Mouse (Mus musculus) liver, embryonic 13.5 days (tissue): ENCODE data around the gene Slc12a6. TPM values are rescaled to one million over a fixed set of nuclear protein-coding genes. Genes with fewer than 3 reads are reported as not detected.
A peak's percentile ranks its signal among the peaks of the same experiment; 100 is the strongest.

Source experiments
- ATAC-seq: fragments of 200-750 bp; cut with Nextera tagmentation; 2 replicates; pipeline ENCODE4 v1.8.0; 2017; ENCODE audit warnings: low read depth, mild to moderate bottlenecking, moderate number of reproducible peaks, moderate library complexity
- DNase-seq: peaks from one replicate; pipeline ENCODE4 v3.0.0; 2022
- H3K27ac ChIP-seq: fragments of 300-500 bp; sonication (generic); 2 replicates; pipeline ENCODE4 v1.5.1; 2015; ENCODE audit warnings: moderate library complexity, mild to moderate bottlenecking, inconsistent platforms
- H3K27me3 ChIP-seq: fragments of 300-500 bp; sonication (generic); 2 replicates; pipeline ENCODE4 v1.6.1; 2015; ENCODE audit warnings: mild to moderate bottlenecking, inconsistent platforms
- H3K36me3 ChIP-seq: fragments of 300-500 bp; sonication (generic); 2 replicates; pipeline ENCODE4 v1.6.1; 2015; ENCODE audit warnings: mild to moderate bottlenecking, inconsistent platforms
- H3K4me1 ChIP-seq: fragments of 300-500 bp; sonication (generic); replicated peaks from 2 replicates; pipeline ENCODE4 v1.6.1; 2015; ENCODE audit warnings: inconsistent platforms
- H3K4me2 ChIP-seq: fragments of 300-500 bp; sonication (generic); 2 replicates; pipeline ENCODE4 v1.6.1; 2015; ENCODE audit warnings: inconsistent platforms, mild to moderate bottlenecking, moderate library complexity
- H3K4me3 ChIP-seq: fragments of 300-500 bp; sonication (generic); replicated peaks from 2 replicates; pipeline ENCODE4 v1.5.1; 2015; ENCODE audit warnings: mild to moderate bottlenecking, inconsistent platforms
- H3K9ac ChIP-seq: fragments of 300-500 bp; sonication (generic); 2 replicates; pipeline ENCODE4 v1.6.1; 2015; ENCODE audit warnings: mild to moderate bottlenecking, inconsistent platforms
- H3K9me3 ChIP-seq: fragments of 300-500 bp; sonication (generic); replicated peaks from 2 replicates; pipeline ENCODE4 v1.6.1; 2016; ENCODE audit warnings: inconsistent platforms
- WGBS: fragments of 180-500 bp; shearing (Covaris S2); methylation state at CpG from one replicate; pipeline ENCODE4 v1.1.7; 2015; ENCODE audit not compliant: insufficient replicate concordance; 5-methylcytosine and 5-hydroxymethylcytosine counted together
- polyA plus RNA-seq: library from polyadenylated mRNA; unstranded; fragments of >200 nt; fragmentation: Nextera tagmentation; extraction: Ambion mirVana; gene quantifications from 2 replicates; pipeline ENCODE4 v1.2.1, GENCODE M21; 2015

Gene Slc12a6
- polyA plus RNA-seq, 1 experiment from 2014 or later = 3.6 TPM

DNA sequence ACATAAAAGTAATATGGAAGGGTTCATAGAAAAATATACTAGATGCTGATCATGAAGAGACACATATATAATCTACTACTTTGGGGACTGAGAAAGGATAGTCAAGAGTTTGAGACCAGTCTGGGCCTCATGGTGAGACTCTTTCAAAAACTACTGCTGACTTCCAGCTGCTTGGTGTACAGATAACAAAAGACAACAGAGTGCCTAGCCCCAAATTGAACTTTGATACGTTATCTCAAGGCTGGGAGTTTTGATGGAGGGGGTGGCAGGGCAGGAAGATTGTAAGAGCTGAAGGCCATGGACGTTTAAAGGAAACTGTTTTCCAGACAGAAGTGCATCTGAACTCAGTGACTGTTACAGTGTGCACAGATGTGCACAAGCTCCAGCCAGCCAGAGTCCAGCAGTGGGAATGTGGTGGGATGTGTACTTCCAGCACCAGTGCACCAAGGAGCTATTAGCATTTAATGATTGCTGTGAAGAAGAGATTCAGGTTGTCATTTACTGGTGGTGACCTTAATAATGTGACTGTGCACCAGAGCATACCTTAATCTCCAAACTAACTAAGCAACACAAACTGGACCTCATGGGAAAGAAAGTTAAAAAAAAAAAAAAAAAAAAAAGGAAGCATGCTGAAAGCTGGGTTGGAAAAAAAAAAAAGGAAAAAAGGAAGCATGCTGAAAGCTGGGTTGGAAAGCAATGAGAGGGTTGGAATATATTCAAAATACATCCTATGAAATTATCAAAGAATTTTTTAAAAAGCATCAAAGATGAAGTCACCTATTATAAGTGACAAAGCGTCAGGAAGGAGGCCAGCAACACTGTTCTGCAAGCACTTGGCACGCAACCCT is 66.7 kb downstream of the Slc12a6 start:
- Histone ChIP-seq H3K27ac (no peak overlapping the region), H3K27me3 (no peaks in the 10 kb centered on the region), H3K4me2 (peak overlapping the region; percentile 7; the same call in 1 of the 2 replicates), H3K36me3 (peaks cover 27% of the 10 kb centered on the region), H3K9ac (peak overlapping the region; percentile 16; the same call in 1 of the 2 replicates), H3K4me3 (no peak overlapping the region), H3K9me3 (no peaks in the 10 kb centered on the region), H3K4me1 (peaks cover 43% of the 10 kb centered on the region)
- DNase-seq = peak; percentile 11
- peak; percentile 63 for ATAC-seq
- WGBS = 39% methylated on average over 4 of the region's 4 CpGs

DNA sequence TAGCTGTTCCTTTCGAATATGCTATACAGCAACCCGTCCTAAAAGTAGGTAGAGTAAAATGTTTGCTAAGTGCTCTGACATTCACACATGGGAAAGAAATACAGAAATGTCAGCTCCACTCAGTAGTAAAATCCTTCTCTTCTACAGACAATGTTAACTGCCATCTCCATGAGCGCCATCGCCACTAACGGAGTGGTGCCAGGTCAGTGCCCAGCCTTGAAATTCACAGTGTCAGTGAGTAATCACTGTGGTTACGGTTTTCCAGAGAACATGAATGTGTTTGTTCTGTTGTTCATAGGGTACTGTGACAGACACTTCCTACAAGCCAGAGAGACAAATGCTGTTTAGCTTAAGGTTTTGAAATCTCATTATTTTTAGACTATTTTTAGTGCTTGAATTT is 71.6 kb downstream of the Slc12a6 start:
- H3K27ac ChIP-seq = no peak overlapping the region
- ATAC-seq (no peak), DNase-seq (no peak)
- H3K4me1 ChIP-seq = peaks cover 7% of the 10 kb centered on the region
- H3K9me3 ChIP-seq = no peaks in the 10 kb centered on the region
- H3K27me3 ChIP-seq = no peaks in the 10 kb centered on the region
- no peak overlapping the region for H3K9ac ChIP-seq
- peaks cover 46% of the 10 kb centered on the region for H3K36me3 ChIP-seq
- no peak overlapping the region for H3K4me3 ChIP-seq
- H3K4me2 ChIP-seq = no peak overlapping the region
- 89% methylated on average over 6 of the region's 6 CpGs for WGBS

DNA sequence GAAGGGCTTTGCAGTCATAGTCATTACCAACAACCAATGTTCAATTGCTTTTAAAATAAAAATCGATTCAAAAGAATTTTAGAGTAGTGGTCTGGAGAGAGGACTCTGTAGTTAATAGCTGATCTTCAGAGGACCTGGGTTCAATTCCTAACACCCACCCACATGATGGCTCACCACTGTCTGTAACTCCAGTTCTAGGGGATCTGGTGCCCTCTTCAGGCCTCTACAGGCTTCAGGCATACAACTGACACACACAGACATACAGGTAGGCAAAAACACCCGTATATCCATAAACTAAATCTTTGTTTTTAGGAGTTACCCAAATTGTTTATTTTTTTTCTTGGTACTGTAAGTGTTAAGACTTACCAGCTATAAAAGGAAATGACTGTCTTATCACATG is 74.1 kb downstream of the Slc12a6 start:
- no peak overlapping the region for H3K9ac ChIP-seq
- 75% methylated on average over 2 of the region's 2 CpGs for WGBS
- no peak overlapping the region for H3K4me3 ChIP-seq
- no peaks in the 10 kb centered on the region for H3K27me3 ChIP-seq
- 0 out of 2 replicates have a peak, but pooled peaks have one; percentile 47 for ATAC-seq
- no peak for DNase-seq
- no peaks in the 10 kb centered on the region for H3K9me3 ChIP-seq
- peaks cover 35% of the 10 kb centered on the region for H3K36me3 ChIP-seq
- H3K4me2 ChIP-seq = no peak overlapping the region
- H3K27ac ChIP-seq = no peak overlapping the region
- no peaks in the 10 kb centered on the region for H3K4me1 ChIP-seq

DNA sequence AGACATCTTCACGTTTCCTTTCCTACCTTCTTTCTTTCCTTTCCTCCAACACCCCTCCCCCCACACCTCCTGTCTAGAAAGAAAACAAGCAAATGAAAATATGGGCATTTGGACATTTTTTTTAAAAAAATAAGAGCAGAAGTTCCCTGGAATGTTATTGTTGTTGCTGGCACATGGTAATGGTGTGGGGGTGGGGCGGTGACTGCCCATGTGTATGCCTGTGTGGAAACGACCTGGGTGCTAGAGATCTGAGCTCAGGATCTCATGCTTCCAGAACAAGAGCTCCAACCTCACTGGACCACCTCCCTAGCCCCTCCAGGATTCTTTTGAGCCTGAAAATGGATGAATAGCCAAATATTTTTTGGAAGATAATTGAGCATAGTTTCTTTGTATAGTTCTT is 75.5 kb downstream of the Slc12a6 start:
- H3K4me1 ChIP-seq = no peaks in the 10 kb centered on the region
- DNase-seq = no peak
- no peaks in the 10 kb centered on the region for H3K9me3 ChIP-seq
- no peak overlapping the region for H3K4me2 ChIP-seq
- H3K36me3 ChIP-seq = peaks cover 30% of the 10 kb centered on the region
- no peak overlapping the region for H3K9ac ChIP-seq
- H3K27ac ChIP-seq = no peak overlapping the region
- 68% methylated on average over 3 of the region's 3 CpGs for WGBS
- ATAC-seq = no peak
- H3K27me3 ChIP-seq = no peaks in the 10 kb centered on the region
- H3K4me3 ChIP-seq = no peak overlapping the region

DNA sequence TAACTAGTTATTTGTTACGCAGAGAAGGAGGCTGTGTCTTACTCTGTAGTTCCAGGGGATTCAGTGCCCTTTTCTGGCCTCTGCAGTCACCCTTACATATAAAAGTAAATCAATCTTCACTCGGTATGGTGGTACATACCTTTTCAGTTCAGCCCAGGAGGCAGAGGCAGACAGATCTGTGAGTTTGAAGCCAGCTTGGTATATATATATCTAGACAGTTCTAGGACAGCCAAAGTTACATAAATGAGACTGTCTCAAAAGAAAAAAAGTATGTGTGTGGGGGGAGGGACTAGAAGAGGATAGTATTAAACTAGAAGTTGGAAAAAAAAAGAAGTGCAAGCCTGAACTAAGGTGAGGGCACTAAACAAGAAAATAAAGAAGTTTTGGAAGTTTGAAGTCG is 82.6 kb downstream of the Slc12a6 start:
- Histone ChIP-seq H3K4me3 (no peak overlapping the region), H3K27me3 (no peaks in the 10 kb centered on the region), H3K9ac (no peak overlapping the region), H3K4me1 (no peaks in the 10 kb centered on the region), H3K27ac (no peak overlapping the region), H3K9me3 (no peaks in the 10 kb centered on the region), H3K36me3 (peaks cover 38% of the 10 kb centered on the region), H3K4me2 (no peak overlapping the region)
- WGBS = 76% methylated on average over 3 of the region's 3 CpGs
- no peak for ATAC-seq
- no peak for DNase-seq

DNA sequence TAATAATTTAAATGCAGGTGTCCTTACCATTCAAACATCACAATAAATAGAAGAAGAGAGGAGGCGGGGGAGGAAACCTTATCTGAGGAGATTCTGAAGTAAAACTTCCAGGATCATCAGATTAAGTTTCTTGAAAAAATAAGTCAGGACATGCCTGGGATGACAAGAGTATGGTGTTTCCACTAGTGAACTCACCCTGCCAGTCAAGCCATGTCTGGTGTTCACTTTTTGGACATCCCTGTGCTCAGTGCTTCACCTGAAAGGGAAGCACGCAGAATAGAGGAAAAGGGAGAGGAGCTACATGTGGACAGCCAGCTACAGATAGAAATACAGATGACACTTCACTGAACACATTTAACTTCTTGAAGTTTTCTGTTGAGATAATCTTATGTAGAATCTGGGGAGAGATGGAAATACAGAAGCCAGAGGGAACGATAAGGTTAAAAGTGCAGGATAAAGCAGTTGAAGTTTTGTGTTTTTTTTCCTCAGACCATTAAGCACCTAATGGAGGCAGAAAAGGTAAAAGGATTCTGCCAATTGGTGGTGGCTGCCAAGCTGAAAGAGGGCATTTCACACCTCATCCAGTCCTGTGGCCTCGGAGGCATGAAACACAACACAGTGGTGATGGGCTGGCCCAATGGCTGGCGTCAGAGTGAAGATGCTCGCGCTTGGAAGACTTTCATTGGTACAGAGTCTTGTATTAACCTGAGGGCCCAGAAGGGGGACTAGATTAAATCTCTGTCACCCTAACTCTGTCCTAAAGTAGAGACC is 88.2 kb downstream of the Slc12a6 start:
- no peaks in the 10 kb centered on the region for H3K27me3 ChIP-seq
- no peak for ATAC-seq
- H3K4me1 ChIP-seq = no peaks in the 10 kb centered on the region
- H3K4me2 ChIP-seq = no peak overlapping the region
- WGBS = 82% methylated on average over 7 of the region's 7 CpGs
- H3K9me3 ChIP-seq = no peaks in the 10 kb centered on the region
- no peak overlapping the region for H3K4me3 ChIP-seq
- H3K27ac ChIP-seq = no peak overlapping the region
- no peak for DNase-seq
- H3K36me3 ChIP-seq = peaks cover 63% of the 10 kb centered on the region
- H3K9ac ChIP-seq = no peak overlapping the region

DNA sequence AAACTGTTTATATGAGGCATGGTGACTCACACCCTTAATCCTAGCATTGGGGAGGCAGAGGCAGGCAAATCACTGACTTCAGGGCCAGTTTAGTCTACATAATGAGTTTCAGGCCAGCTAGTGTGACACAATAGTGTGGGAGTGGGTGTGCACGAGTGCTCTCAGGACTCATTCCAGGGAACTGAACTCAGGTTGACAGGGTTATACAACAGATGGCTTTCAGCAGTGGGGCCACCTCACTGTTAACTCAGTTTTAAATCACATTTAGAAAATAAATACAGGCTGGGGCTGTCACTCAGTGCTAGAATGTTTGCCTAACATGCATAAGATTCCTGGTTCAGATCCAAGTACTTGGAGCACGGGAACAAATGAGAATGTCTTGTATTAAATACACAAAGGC is 94.0 kb downstream of the Slc12a6 start:
- Histone ChIP-seq H3K27ac (no peak overlapping the region), H3K9me3 (no peaks in the 10 kb centered on the region), H3K4me2 (no peak overlapping the region), H3K9ac (no peak overlapping the region), H3K27me3 (no peaks in the 10 kb centered on the region), H3K4me1 (no peaks in the 10 kb centered on the region), H3K36me3 (peaks cover 85% of the 10 kb centered on the region), H3K4me3 (no peak overlapping the region)
- no peak for DNase-seq
- no peak for ATAC-seq
- 77% methylated on average over 2 of the region's 2 CpGs for WGBS

DNA sequence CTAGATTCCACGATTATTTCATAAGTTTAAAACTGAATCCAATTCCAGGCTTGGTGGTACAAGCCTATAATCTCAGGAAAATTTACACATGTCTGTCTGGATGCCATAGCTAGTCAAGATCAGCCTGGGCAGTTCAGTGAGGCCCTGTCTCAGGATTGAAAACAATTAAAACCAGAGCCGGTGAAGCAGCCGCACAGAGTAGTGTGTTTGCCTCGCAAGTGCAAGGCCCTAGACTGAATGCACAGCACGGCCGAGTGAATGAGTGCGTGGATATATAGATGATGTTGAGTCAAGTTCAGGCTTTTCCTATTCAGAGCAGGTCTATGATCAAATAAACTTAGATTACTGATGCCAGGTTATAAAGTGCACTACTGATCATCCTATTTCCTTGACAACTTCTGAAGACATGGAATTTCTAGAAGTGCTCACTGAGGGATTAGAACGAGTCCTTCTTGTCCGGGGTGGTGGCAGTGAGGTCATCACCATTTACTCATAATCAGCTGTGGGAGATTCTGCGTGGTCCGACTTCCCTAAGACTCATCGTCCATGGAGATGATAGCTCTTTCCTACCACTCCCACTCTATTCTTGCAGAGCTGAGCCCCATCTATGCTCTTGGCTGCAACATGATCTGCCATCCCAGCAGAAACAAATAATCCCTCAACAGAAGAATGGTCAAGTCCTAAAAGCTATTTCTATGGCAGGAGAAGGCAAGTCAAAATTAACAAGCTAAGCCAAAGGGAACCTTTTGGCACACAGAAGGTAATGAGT is 94.6 kb downstream of the Slc12a6 start:
- peaks cover 86% of the 10 kb centered on the region for H3K36me3 ChIP-seq
- 84% methylated on average over 12 of the region's 12 CpGs for WGBS
- no peaks in the 10 kb centered on the region for H3K9me3 ChIP-seq
- H3K4me1 ChIP-seq = no peaks in the 10 kb centered on the region
- H3K9ac ChIP-seq = no peak overlapping the region
- H3K27ac ChIP-seq = no peak overlapping the region
- no peaks in the 10 kb centered on the region for H3K27me3 ChIP-seq
- no peak overlapping the region for H3K4me3 ChIP-seq
- ATAC-seq (no peak), DNase-seq (no peak)
- H3K4me2 ChIP-seq = no peak overlapping the region

DNA sequence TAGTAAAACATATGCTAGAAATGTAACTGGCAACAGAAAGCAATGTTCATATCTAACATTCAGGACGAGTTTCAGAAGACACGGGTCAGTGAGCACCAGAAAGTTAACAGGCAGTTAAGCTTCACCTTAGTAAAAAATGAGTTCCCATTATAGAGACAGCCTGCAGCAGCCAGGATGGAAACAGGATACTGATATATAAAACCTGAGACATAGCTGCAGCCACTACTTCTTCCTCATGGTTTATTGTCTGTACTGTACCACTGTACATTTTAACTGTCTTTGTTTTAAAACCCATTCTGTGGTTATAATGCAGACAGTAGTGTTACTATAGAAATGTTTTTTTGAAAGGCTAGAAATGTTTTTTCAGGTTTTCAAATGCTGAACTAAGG is 95.2 kb downstream of the Slc12a6 start:
- H3K36me3 ChIP-seq = peaks cover 85% of the 10 kb centered on the region
- H3K27ac ChIP-seq = no peak overlapping the region
- ATAC-seq (no peak), DNase-seq (no peak)
- H3K9ac ChIP-seq = no peak overlapping the region
- H3K4me1 ChIP-seq = no peaks in the 10 kb centered on the region
- no peaks in the 10 kb centered on the region for H3K9me3 ChIP-seq
- H3K4me2 ChIP-seq = no peak overlapping the region
- H3K27me3 ChIP-seq = no peaks in the 10 kb centered on the region
- WGBS = 77% methylated on average over 2 of the region's 2 CpGs
- H3K4me3 ChIP-seq = no peak overlapping the region

DNA sequence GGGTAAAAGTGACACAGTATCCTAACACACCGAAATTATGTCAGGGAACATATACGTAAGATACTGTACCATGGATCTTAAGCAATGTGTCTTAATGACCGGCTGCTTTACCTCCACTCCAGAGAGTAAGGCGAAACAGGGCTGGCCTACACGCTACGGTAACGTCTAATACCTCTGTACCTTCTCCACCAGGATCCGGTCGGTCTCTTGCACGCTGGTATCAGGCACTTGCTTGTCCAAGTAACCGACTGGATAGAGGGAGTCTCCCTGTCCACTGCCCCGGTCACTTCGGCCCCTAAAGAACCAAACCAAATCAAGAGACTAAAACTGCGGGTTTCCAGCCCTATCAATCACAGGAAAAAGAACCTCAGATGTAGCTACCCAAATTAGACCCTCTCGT is 101.6 kb downstream of the Slc12a6 start:
- Histone ChIP-seq H3K36me3 (peaks cover 27% of the 10 kb centered on the region), H3K9ac (peak overlapping the region; percentile 85), H3K27ac (peak overlapping the region; percentile 77; the same call in 1 of the 2 replicates), H3K4me1 (peaks cover 23% of the 10 kb centered on the region), H3K9me3 (no peaks in the 10 kb centered on the region), H3K4me3 (peak overlapping the region; percentile 87), H3K4me2 (peak overlapping the region; percentile 80), H3K27me3 (no peaks in the 10 kb centered on the region)
- 13% methylated on average over 15 of the region's 15 CpGs for WGBS
- ATAC-seq (peak; percentile 62; the same call in 1 of the 2 replicates), DNase-seq (peak; percentile 13)
